Mouse (Mus musculus): ENCODE measurements around the gene Cib1. TPM values are rescaled to one million over a fixed set of nuclear protein-coding genes. Genes with fewer than 3 reads are reported as not detected.

The Cib1 gene
- 47.8 and 50.0 TPM in 2 replicates for polyA plus RNA-seq (2012; ENCODE audit: low replicate concordance)

GRCm38 (mm10) chr7:80232489-80233029, at the start of gene Cib1, which contains the start of gene Gdpgp1:
Gene Cib1 (minus strand): TSS chr7:80232813.
Gene Gdpgp1 (plus strand): TSS chr7:80232865.

GRCm38 (mm10) chr7:80268897-80269750, 36.5 kb upstream of the Cib1 start, which contains the start of gene Vps33b:
Gene Vps33b (plus strand): TSS chr7:80269649.

GRCm38 (mm10) chr7:80260625-80261371, 28.2 kb upstream of the Cib1 start, which contains the start of gene Ngrn:
Gene Ngrn (plus strand): TSS chr7:80261215.

DNA sequence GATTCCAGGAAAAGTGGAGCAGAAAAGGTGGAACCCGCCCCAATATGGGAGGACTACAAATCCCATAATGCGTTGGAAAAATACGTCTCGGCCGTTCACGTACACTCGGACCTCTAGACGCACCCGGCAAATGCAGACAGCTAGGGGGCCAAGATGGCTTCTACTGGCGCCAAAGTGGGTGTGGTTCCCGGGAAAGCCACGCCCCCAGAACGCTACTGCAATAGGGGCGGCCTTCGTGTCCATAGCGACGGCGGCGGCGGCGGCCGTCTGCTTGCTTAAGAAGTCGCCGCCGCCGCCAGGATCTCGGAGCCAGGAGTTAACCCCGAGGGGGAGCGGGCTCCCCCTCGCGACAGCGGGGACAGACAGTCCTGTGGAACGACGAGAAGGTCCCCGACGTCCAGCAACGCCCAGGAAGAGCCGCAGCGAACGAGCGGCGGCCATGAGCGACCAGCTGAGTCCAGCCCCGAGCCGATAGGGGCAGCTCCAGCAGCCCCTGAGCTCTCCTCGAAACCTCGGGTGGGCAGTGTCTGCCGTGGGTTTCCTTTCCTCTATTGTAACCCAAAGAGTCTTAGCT, 13.6 kb upstream of the Cib1 start, which contains the start of gene Ttll13:
Ttll13 (plus strand) TSS at position 229 of the 574 bp plus-strand sequence.

GRCm38 (mm10) chr7:80186531-80187296, 45.9 kb downstream of the Cib1 start, which contains the start of gene Sema4b:
Gene Sema4b (plus strand): TSS chr7:80186841.

Other genes starting within 250 kb of the Cib1 start
- gene Zfp710, start 208.0 kb downstream of the Cib1 start, polyA plus RNA-seq (2012; ENCODE audit: low replicate concordance): 111 and 170 TPM in 2 replicates
- gene Idh2, start 117.4 kb downstream of the Cib1 start, polyA plus RNA-seq (2012; ENCODE audit: low replicate concordance): 31.8 and 47.9 TPM in 2 replicates
- gene Sema4b, start 46.0 kb downstream of the Cib1 start, polyA plus RNA-seq (2012; ENCODE audit: low replicate concordance): 37.1 and 63.3 TPM in 2 replicates
- gene Gdpgp1, start 52 bp upstream of the Cib1 start, polyA plus RNA-seq (2012; ENCODE audit: low replicate concordance): 5.4 and 5.7 TPM in 2 replicates
- gene Ttll13, start 13.6 kb upstream of the Cib1 start, polyA plus RNA-seq (2012; ENCODE audit: low replicate concordance): 0.36 and 0.59 TPM in 2 replicates
- 34.1 and 46.5 TPM in 2 replicates for gene Ngrn, start 28.4 kb upstream of the Cib1 start, polyA plus RNA-seq (2012; ENCODE audit: low replicate concordance)
- 4.3 and 5.5 TPM in 2 replicates for gene Vps33b, start 36.8 kb upstream of the Cib1 start, polyA plus RNA-seq (2012; ENCODE audit: low replicate concordance)
- gene Prc1, start 61.6 kb upstream of the Cib1 start, polyA plus RNA-seq (2012; ENCODE audit: low replicate concordance): 3.1 and 6.8 TPM in 2 replicates
- gene Rccd1, start 91.6 kb upstream of the Cib1 start, polyA plus RNA-seq (2012; ENCODE audit: low replicate concordance): 8.7 and 20.1 TPM in 2 replicates
- 81.4 and 176 TPM in 2 replicates for gene Unc45a, start 108.2 kb upstream of the Cib1 start, polyA plus RNA-seq (2012; ENCODE audit: low replicate concordance)
- 3.7 and 20.8 TPM in 2 replicates for gene Hddc3, start 110.3 kb upstream of the Cib1 start, polyA plus RNA-seq (2012; ENCODE audit: low replicate concordance)
- 81.8 and 121 TPM in 2 replicates for gene Man2a2, start 138.6 kb upstream of the Cib1 start, polyA plus RNA-seq (2012; ENCODE audit: low replicate concordance)
- gene Fes, start 155.1 kb upstream of the Cib1 start, polyA plus RNA-seq (2012; ENCODE audit: low replicate concordance): 128 and 133 TPM in 2 replicates
- 77.1 and 176 TPM in 2 replicates for gene Furin, start 172.6 kb upstream of the Cib1 start, polyA plus RNA-seq (2012; ENCODE audit: low replicate concordance)